Mouse (Mus musculus) ES-Bruce4 (cell line): ENCODE measurements around the gene D630045J12Rik.

ENCODE experiments used
- CTCF ChIP-seq: IDR thresholded peaks from one replicate; pipeline ENCODE4 v1.8.1; 2011; ENCODE audit warnings: low read depth, low read length
- POLR2A ChIP-seq: IDR thresholded peaks from one replicate; pipeline ENCODE4 v1.8.1; 2011; ENCODE audit warnings: low read length; ENCODE audit not compliant: insufficient read depth

DNA sequence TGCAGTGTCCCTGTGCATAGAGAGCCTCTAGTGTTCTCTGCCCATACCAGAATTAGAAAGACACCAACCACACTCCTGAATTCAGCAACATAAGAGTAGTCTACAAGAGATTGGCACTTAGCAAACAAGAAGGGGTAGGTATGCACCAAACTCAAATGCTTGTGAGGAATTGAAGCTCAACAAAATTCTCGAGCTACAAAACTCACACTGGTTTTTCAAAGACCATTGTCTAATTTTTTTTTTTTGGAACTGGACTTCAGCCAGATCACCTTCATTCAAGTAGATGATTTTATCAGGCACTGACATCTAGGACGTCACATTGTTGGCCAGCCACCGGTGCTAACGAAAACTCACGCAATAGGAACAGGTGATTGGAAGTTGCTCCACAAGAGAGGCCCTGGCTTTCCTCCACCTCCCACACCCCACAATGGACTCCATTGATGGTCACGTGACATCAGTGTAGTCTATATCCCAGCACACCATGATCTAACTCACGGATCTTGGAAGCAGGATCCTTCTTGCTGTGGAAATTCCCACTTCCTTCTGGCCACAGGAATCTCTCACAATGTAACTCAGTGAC, 151.5 kb downstream of the D630045J12Rik start:
- no peak for TF ChIP-seq CTCF
- no peak for TF ChIP-seq POLR2A
